Mouse (Mus musculus) forebrain, embryonic 14.5 days (tissue): ENCODE measurements around the gene Ipp. TPM values are rescaled to one million over a fixed set of nuclear protein-coding genes. Genes with fewer than 3 reads are reported as not detected.

Experiments
- ATAC-seq: fragments of 200-750 bp; cut with Nextera tagmentation; 2 replicates; pipeline ENCODE4 v1.8.0; 2017; ENCODE audit warnings: mild to moderate bottlenecking, moderate library complexity
- DNase-seq: peaks from one replicate; pipeline ENCODE4 v3.0.0-alpha.2; 2015; ENCODE audit warnings: low spot score
- H3K27ac ChIP-seq: fragments of 300-500 bp; sonication (generic); 2 replicates; pipeline ENCODE4 v1.5.1; 2014; ENCODE audit warnings: low read depth, mild to moderate bottlenecking, control low read depth, low read length, moderate library complexity
- H3K27me3 ChIP-seq: fragments of 300-500 bp; sonication (generic); replicated peaks from 2 replicates; pipeline ENCODE4 v1.6.1; 2014; ENCODE audit warnings: low read length, control low read depth, mixed read lengths; ENCODE audit not compliant: control insufficient read depth, insufficient read depth
- H3K36me3 ChIP-seq: fragments of 300-500 bp; sonication (generic); 2 replicates; pipeline ENCODE4 v1.6.1; 2014; ENCODE audit warnings: low read length, control low read depth; ENCODE audit not compliant: control insufficient read depth, insufficient read depth
- H3K4me1 ChIP-seq: fragments of 300-500 bp; sonication (generic); 2 replicates; pipeline ENCODE4 v1.6.1; 2014; ENCODE audit warnings: antibody characterized with exemption, low read length, control low read depth; ENCODE audit not compliant: control insufficient read depth, insufficient read depth
- H3K4me2 ChIP-seq: fragments of 300-500 bp; sonication (generic); 2 replicates; pipeline ENCODE4 v1.6.1; 2014; ENCODE audit warnings: mild to moderate bottlenecking, control low read depth, low read length
- H3K4me3 ChIP-seq: fragments of 300-500 bp; sonication (generic); 2 replicates; pipeline ENCODE4 v1.5.1; 2014; ENCODE audit warnings: low read depth, low read length, control low read depth
- H3K9ac ChIP-seq: fragments of 300-500 bp; sonication (generic); 2 replicates; pipeline ENCODE4 v1.6.1; 2014; ENCODE audit warnings: mild to moderate bottlenecking, low read length, control low read depth, moderate library complexity
- H3K9me3 ChIP-seq: fragments of 300-500 bp; sonication (generic); replicated peaks from 2 replicates; pipeline ENCODE4 v1.6.1; 2016; ENCODE audit warnings: low read length, control low read depth, mixed read lengths; ENCODE audit not compliant: control insufficient read depth
- WGBS: fragments of 180-500 bp; shearing (Covaris S2); extraction: QIAGEN DNeasy Blood & Tissue Kit; methylation state at CpG from one replicate; pipeline ENCODE4 v1.1.7; 2014; 5-methylcytosine and 5-hydroxymethylcytosine counted together
- polyA plus RNA-seq: library from polyadenylated mRNA; unstranded; fragments of >200 nt; fragmentation: Nextera tagmentation; extraction: Ambion mirVana; gene quantifications from 2 replicates; pipeline ENCODE4 v1.2.1, GENCODE M21; 2014

The Ipp gene
- 5.4 and 5.8 TPM in 2 replicates for polyA plus RNA-seq

GRCm38 (mm10) chr4:116507425-116508218 is at the start of gene Ipp:
TSS of gene Ipp (plus strand) at chr4:116507549.
- H3K27ac ChIP-seq = peak within 1 kb of the TSS; percentile 87
- peak within 1 kb of the TSS; percentile 63 for H3K4me3 ChIP-seq
- H3K27me3 ChIP-seq = no peaks in the 10 kb centered on the region
- H3K4me2 ChIP-seq = peak within 1 kb of the TSS; percentile 73
- WGBS = under 1% methylated on average over 53 of the region's 55 CpGs
- peak within 1 kb of the TSS; percentile 84 for H3K9ac ChIP-seq
- peaks cover 11% of the 10 kb centered on the region; the same call in 1 of the 2 replicates for H3K4me1 ChIP-seq
- DNase-seq (peak; percentile 97), ATAC-seq (peak; percentile 99)
- H3K36me3 ChIP-seq = no peaks in the 10 kb centered on the region
- no peaks in the 10 kb centered on the region for H3K9me3 ChIP-seq

- Histone ChIP-seq H3K27me3 (no peaks in the 10 kb centered on the region), H3K4me3 (no peak overlapping the region), H3K9ac (no peak overlapping the region), H3K27ac (no peak overlapping the region), H3K36me3 (no peaks in the 10 kb centered on the region), H3K9me3 (no peaks in the 10 kb centered on the region), H3K4me1 (peaks cover 16% of the 10 kb centered on the region), H3K4me2 (peak overlapping the region; percentile 65; the same call in 1 of the 2 replicates)
- 90% methylated on average over 3 of the region's 3 CpGs for WGBS
- no peak for ATAC-seq
- no peak for DNase-seq
These were observed 45.4 kb upstream of the Ipp start for GRCm38 (mm10) chr4:116461943-116462342.

GRCm38 (mm10) chr4:116463231-116464125 is 43.9 kb upstream of the Ipp start:
- H3K9me3 ChIP-seq = no peaks in the 10 kb centered on the region
- H3K27ac ChIP-seq = peak overlapping the region; percentile 88
- H3K4me3 ChIP-seq = peak overlapping the region; percentile 93
- WGBS = under 1% methylated on average over 72 of the region's 74 CpGs
- H3K36me3 ChIP-seq = no peaks in the 10 kb centered on the region
- H3K9ac ChIP-seq = peak overlapping the region; percentile 91
- H3K27me3 ChIP-seq = no peaks in the 10 kb centered on the region
- peak overlapping the region; percentile 65 for H3K4me2 ChIP-seq
- ATAC-seq (peak; percentile 77), DNase-seq (peak; percentile 47)
- peaks cover 16% of the 10 kb centered on the region for H3K4me1 ChIP-seq

GRCm38 (mm10) chr4:116464126-116464981 is 43.0 kb upstream of the Ipp start, which contains the start of gene Mast2:
TSS of gene Mast2 (minus strand) at chr4:116464183.
- DNase-seq = peak; percentile 94
- 2% methylated on average over 55 of the region's 68 CpGs for WGBS
- ATAC-seq = peak; percentile 90

GRCm38 (mm10) chr4:116481322-116481721 is 26.0 kb upstream of the Ipp start:
- no peaks in the 10 kb centered on the region for H3K27me3 ChIP-seq
- H3K4me3 ChIP-seq = no peak overlapping the region
- H3K4me2 ChIP-seq = no peak overlapping the region

More at GRCm38 (mm10) chr4:116464126-116464981, 43.0 kb upstream of the Ipp start, which contains the start of gene Mast2:
- Histone ChIP-seq H3K9me3 (no peaks in the 10 kb centered on the region), H3K4me2 (peak within 1 kb of the TSS; percentile 65), H3K4me3 (peak within 1 kb of the TSS; percentile 93), H3K36me3 (no peaks in the 10 kb centered on the region), H3K27me3 (no peaks in the 10 kb centered on the region), H3K9ac (peak within 1 kb of the TSS; percentile 91), H3K27ac (peak within 1 kb of the TSS; percentile 88), H3K4me1 (peaks cover 16% of the 10 kb centered on the region)

GRCm38 (mm10) chr4:116483476-116483875 is 23.9 kb upstream of the Ipp start:
- Histone ChIP-seq H3K36me3 (no peaks in the 10 kb centered on the region), H3K9me3 (no peaks in the 10 kb centered on the region), H3K4me3 (no peak overlapping the region), H3K27ac (no peak overlapping the region), H3K4me2 (no peak overlapping the region), H3K4me1 (no peaks in the 10 kb centered on the region), H3K27me3 (no peaks in the 10 kb centered on the region), H3K9ac (no peak overlapping the region)
- DNase-seq (no peak), ATAC-seq (no peak)
- WGBS = 58% methylated on average over 2 of the region's 2 CpGs

More at GRCm38 (mm10) chr4:116481322-116481721, 26.0 kb upstream of the Ipp start:
- no peaks in the 10 kb centered on the region for H3K4me1 ChIP-seq
- ATAC-seq (no peak), DNase-seq (no peak)
- no peak overlapping the region for H3K27ac ChIP-seq
- no peaks in the 10 kb centered on the region for H3K36me3 ChIP-seq
- H3K9ac ChIP-seq = no peak overlapping the region
- WGBS = 63% methylated on average over 2 of the region's 2 CpGs
- no peaks in the 10 kb centered on the region for H3K9me3 ChIP-seq

GRCm38 (mm10) chr4:116491119-116491536 is 16.2 kb upstream of the Ipp start:
- Histone ChIP-seq H3K9me3 (0 out of 2 replicates have a peak, but pooled peaks cover 2% of the 10 kb centered on the region), H3K4me3 (no peak overlapping the region), H3K9ac (no peak overlapping the region), H3K27ac (no peak overlapping the region), H3K27me3 (no peaks in the 10 kb centered on the region), H3K36me3 (no peaks in the 10 kb centered on the region), H3K4me1 (no peaks in the 10 kb centered on the region), H3K4me2 (no peak overlapping the region)
- DNase-seq (peak; percentile 47), ATAC-seq (no peak)
- 66% methylated on average over 2 of the region's 2 CpGs for WGBS

GRCm38 (mm10) chr4:116491886-116492285 is 15.5 kb upstream of the Ipp start:
- no peak overlapping the region for H3K4me2 ChIP-seq
- no peaks in the 10 kb centered on the region for H3K36me3 ChIP-seq
- no peak overlapping the region for H3K9ac ChIP-seq
- H3K4me3 ChIP-seq = no peak overlapping the region
- no peak overlapping the region for H3K27ac ChIP-seq
- DNase-seq (peak; percentile 24), ATAC-seq (no peak)
- WGBS = 90% methylated on average over 2 of the region's 2 CpGs
- 0 out of 2 replicates have a peak, but pooled peaks cover 2% of the 10 kb centered on the region for H3K9me3 ChIP-seq
- H3K4me1 ChIP-seq = no peaks in the 10 kb centered on the region
- H3K27me3 ChIP-seq = no peaks in the 10 kb centered on the region
